Mouse (Mus musculus) neural tube, embryonic 15.5 days (tissue): ENCODE results near the gene Tab3. TPM values are rescaled to one million over a fixed set of nuclear protein-coding genes. Genes with fewer than 3 reads are reported as not detected.

ENCODE experiments used
- ATAC-seq: fragments of 200-750 bp; cut with Nextera tagmentation; 2 replicates; pipeline ENCODE4 v1.8.0; 2017; ENCODE audit warnings: mild to moderate bottlenecking, moderate TSS enrichment, moderate library complexity; ENCODE audit not compliant: low FRiP score
- H3K27ac ChIP-seq: fragments of 300-500 bp; sonication (generic); replicated peaks from 2 replicates; pipeline ENCODE4 v1.5.1; 2015; ENCODE audit warnings: mild to moderate bottlenecking, inconsistent platforms
- H3K27me3 ChIP-seq: fragments of 300-500 bp; sonication (generic); replicated peaks from 2 replicates; pipeline ENCODE4 v1.6.1; 2015; ENCODE audit warnings: inconsistent platforms
- H3K36me3 ChIP-seq: fragments of 300-500 bp; sonication (generic); 2 replicates; pipeline ENCODE4 v1.6.1; 2015; ENCODE audit warnings: inconsistent platforms
- H3K4me1 ChIP-seq: fragments of 300-500 bp; sonication (generic); 2 replicates; pipeline ENCODE4 v1.6.1; 2015; ENCODE audit warnings: inconsistent platforms
- H3K4me2 ChIP-seq: fragments of 300-500 bp; sonication (generic); 2 replicates; pipeline ENCODE4 v1.6.1; 2015; ENCODE audit warnings: inconsistent platforms, mild to moderate bottlenecking, moderate library complexity
- H3K4me3 ChIP-seq: fragments of 300-500 bp; sonication (generic); replicated peaks from 2 replicates; pipeline ENCODE4 v1.5.1; 2015; ENCODE audit warnings: mild to moderate bottlenecking, inconsistent platforms
- H3K9ac ChIP-seq: fragments of 300-500 bp; sonication (generic); replicated peaks from 2 replicates; pipeline ENCODE4 v1.6.1; 2015; ENCODE audit warnings: mild to moderate bottlenecking, inconsistent platforms
- H3K9me3 ChIP-seq: fragments of 300-500 bp; sonication (generic); replicated peaks from 2 replicates; pipeline ENCODE4 v1.6.1; 2016; ENCODE audit warnings: inconsistent platforms
- WGBS: fragments of 180-500 bp; shearing (Covaris S2); methylation state at CpG from one replicate; pipeline ENCODE4 v1.1.7; 2015; ENCODE audit warnings: mixed read lengths; 5-methylcytosine and 5-hydroxymethylcytosine counted together
- polyA plus RNA-seq: library from polyadenylated mRNA; unstranded; fragments of >200 nt; fragmentation: Nextera tagmentation; extraction: Ambion mirVana; gene quantifications from 2 replicates; pipeline ENCODE4 v1.2.1, GENCODE M21; 2015

The Tab3 gene
- polyA plus RNA-seq = 5.0 and 5.7 TPM in 2 replicates

DNA sequence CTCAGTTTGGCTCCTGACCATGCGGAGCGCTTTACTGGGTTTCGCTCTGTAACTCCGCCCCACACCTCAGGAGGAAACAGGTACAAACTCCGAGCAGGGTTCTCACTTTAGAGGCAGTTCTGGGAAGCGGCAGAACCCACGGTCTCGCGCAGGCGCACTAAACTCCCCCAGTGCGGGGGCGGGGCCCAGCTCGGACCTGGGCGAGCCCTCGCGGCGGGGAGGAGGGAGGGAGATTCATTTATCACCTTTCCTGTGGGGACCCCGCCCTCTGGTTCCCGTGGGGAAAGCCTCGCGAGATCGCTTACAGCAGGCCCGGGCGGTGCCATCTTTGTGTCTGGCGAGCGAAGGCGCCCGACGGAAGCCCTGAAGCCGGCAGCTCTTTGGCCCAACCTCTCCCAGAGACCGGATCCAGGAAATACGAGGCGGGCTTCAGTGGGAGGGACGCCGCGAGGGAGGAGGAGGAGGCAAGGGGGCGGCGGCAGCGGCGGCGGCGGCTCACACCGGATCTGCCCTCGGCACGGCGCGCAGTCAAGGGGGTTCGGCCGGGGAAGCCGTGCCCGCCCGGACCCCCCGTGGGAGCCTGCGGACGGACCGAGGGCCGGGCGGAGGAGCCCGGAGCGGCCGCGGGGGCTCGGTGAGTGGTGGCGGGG is at the start of gene Tab3:
TSS of gene Tab3 (plus strand) at position 491 of the 650 bp plus-strand sequence.
- peak within 1 kb of the TSS; percentile 59 for H3K9ac ChIP-seq
- H3K4me1 ChIP-seq = peaks cover 12% of the 10 kb centered on the region; the same call in 1 of the 2 replicates
- ATAC-seq = peak; percentile 97
- WGBS = 14% methylated on average over 59 of the region's 64 CpGs
- peak within 1 kb of the TSS; percentile 79 for H3K27ac ChIP-seq
- no peaks in the 10 kb centered on the region for H3K9me3 ChIP-seq
- H3K4me3 ChIP-seq = peak within 1 kb of the TSS; percentile 64
- no peaks in the 10 kb centered on the region for H3K27me3 ChIP-seq
- H3K36me3 ChIP-seq = no peaks in the 10 kb centered on the region
- peak within 1 kb of the TSS; percentile 53 for H3K4me2 ChIP-seq

DNA sequence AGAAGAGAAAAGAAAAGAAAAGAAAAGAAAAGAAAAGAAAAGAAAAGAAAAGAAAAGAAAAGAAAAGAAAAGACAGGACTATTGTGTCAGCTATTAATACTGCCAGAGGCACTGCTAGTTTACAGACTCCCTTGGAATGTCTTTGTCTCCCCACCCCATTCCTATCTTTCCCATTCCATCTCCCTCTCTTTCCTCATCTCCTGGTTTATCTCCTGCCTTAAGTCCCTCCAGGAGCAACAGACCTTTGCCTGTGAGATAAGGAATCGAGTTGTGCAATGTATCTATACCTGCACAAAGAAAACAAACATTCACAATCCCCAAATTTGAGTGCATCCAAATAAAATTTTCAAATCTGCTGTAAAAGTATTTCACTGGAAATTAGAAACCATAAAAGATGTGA is 48.3 kb upstream of the Tab3 start:
- H3K4me1 ChIP-seq = no peaks in the 10 kb centered on the region
- no peak overlapping the region for H3K4me2 ChIP-seq
- no peak for ATAC-seq
- no peak overlapping the region for H3K9ac ChIP-seq
- no peaks in the 10 kb centered on the region for H3K36me3 ChIP-seq
- no peak overlapping the region for H3K27ac ChIP-seq
- 84% methylated on average over 1 of the region's 1 CpGs for WGBS
- no peaks in the 10 kb centered on the region for H3K27me3 ChIP-seq
- no peak overlapping the region for H3K4me3 ChIP-seq
- no peaks in the 10 kb centered on the region for H3K9me3 ChIP-seq

- Histone ChIP-seq H3K27ac (no peak overlapping the region), H3K4me1 (no peaks in the 10 kb centered on the region), H3K4me2 (no peak overlapping the region), H3K27me3 (no peaks in the 10 kb centered on the region), H3K4me3 (no peak overlapping the region), H3K36me3 (no peaks in the 10 kb centered on the region), H3K9ac (no peak overlapping the region), H3K9me3 (no peaks in the 10 kb centered on the region)
- ATAC-seq = no peak
- WGBS = 82% methylated on average over 5 of the region's 5 CpGs
These were observed 47.4 kb upstream of the Tab3 start for GRCm38 (mm10) chrX:85526263-85527019.

DNA sequence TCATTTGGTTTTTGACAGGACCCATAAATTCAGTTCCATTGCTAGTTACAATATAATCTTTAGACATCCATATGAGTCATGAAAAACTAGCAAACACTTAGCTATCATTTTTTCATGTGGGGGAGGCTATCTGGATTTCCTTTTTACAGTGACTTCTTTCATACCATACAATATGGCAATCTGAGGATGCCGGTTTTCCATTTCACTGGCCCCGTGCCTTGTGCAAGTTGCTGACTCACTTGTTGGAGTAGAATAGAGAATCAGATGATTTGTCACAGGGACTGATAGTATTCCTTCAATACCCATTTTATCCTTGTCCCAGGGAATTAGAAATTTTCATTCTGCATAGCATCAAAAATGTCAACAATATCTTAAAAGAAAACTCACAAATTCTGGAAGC is 14.9 kb upstream of the Tab3 start:
- no peaks in the 10 kb centered on the region for H3K4me1 ChIP-seq
- no peak overlapping the region for H3K9ac ChIP-seq
- no peaks in the 10 kb centered on the region for H3K27me3 ChIP-seq
- H3K9me3 ChIP-seq = no peaks in the 10 kb centered on the region
- WGBS = 79% methylated on average over 2 of the region's 2 CpGs
- ATAC-seq = no peak
- no peak overlapping the region for H3K4me2 ChIP-seq
- H3K27ac ChIP-seq = no peak overlapping the region
- no peaks in the 10 kb centered on the region for H3K36me3 ChIP-seq
- H3K4me3 ChIP-seq = no peak overlapping the region

- H3K27me3 ChIP-seq = no peaks in the 10 kb centered on the region
- H3K9ac ChIP-seq = no peak overlapping the region
- no peaks in the 10 kb centered on the region for H3K4me1 ChIP-seq
- no peaks in the 10 kb centered on the region for H3K36me3 ChIP-seq
- WGBS = 82% methylated on average over 4 of the region's 4 CpGs
- H3K4me2 ChIP-seq = no peak overlapping the region
- no peak overlapping the region for H3K27ac ChIP-seq
- no peak for ATAC-seq
- no peak overlapping the region for H3K4me3 ChIP-seq
- H3K9me3 ChIP-seq = no peaks in the 10 kb centered on the region
These were observed 7.6 kb upstream of the Tab3 start for GRCm38 (mm10) chrX:85566256-85566655.

GRCm38 (mm10) chrX:85574182-85574541 is 340 bp downstream of the Tab3 start:
- peak; percentile 76 for ATAC-seq
- Histone ChIP-seq H3K9ac (peak overlapping the region; percentile 59), H3K27me3 (no peaks in the 10 kb centered on the region), H3K27ac (peak overlapping the region; percentile 79), H3K4me2 (peak overlapping the region; percentile 52), H3K4me1 (peaks cover 12% of the 10 kb centered on the region; the same call in 1 of the 2 replicates), H3K36me3 (no peaks in the 10 kb centered on the region), H3K9me3 (no peaks in the 10 kb centered on the region), H3K4me3 (peak overlapping the region; percentile 64)
- whole genome bisulfite sequencing = 26% methylated on average over 29 of the region's 34 CpGs

DNA sequence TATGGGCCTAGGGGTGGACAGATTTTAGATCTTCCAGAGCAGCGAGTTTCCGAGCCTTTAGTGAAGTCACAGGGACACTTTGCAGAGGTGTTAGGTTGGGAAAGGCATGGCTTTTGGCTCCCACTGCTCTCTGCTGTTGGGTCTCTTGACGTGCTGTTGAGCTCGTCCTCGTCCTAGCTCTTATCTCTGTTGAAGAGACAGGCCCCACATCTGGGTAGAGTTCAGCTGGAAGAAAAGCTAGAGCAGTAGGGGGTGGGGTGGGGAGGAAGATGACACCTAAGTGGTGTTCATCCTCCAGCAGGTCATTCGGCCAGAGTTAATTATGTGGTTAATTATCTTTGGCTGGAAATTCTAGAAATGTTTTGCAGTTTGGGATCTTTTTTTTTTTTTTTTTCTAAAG is 2.5 kb downstream of the Tab3 start:
- Histone ChIP-seq H3K27ac (no peak overlapping the region), H3K9me3 (no peaks in the 10 kb centered on the region), H3K9ac (no peak overlapping the region), H3K4me3 (no peak overlapping the region), H3K36me3 (no peaks in the 10 kb centered on the region), H3K27me3 (no peaks in the 10 kb centered on the region), H3K4me2 (no peak overlapping the region), H3K4me1 (peaks cover 12% of the 10 kb centered on the region; the same call in 1 of the 2 replicates)
- ATAC-seq = no peak
- WGBS = 63% methylated on average over 6 of the region's 6 CpGs

DNA sequence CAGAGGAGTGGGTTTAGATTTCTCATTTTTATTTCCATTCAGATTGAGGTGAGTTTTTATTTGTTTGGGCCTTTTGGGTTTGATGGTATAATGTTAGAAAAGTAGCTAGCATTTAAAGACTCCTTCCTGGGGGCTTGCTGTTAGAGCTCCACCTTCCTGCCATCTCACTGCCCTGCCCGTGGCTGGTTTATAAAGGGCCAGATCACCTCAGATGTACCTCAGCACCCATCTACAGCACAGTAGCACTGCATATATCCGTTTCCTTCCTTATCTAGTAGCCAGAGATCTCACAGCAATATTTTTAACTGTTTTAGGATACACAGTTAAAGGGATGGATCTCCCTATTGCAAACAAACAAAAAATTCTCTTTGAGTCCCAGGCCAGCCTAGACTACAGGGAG is 6.9 kb downstream of the Tab3 start:
- 58% methylated on average over 2 of the region's 2 CpGs for WGBS
- H3K9ac ChIP-seq = no peak overlapping the region
- no peak overlapping the region for H3K4me3 ChIP-seq
- H3K9me3 ChIP-seq = no peaks in the 10 kb centered on the region
- no peak overlapping the region for H3K27ac ChIP-seq
- no peaks in the 10 kb centered on the region for H3K36me3 ChIP-seq
- no peaks in the 10 kb centered on the region for H3K27me3 ChIP-seq
- H3K4me2 ChIP-seq = no peak overlapping the region
- ATAC-seq = no peak
- peaks cover 4% of the 10 kb centered on the region; the same call in 1 of the 2 replicates for H3K4me1 ChIP-seq

DNA sequence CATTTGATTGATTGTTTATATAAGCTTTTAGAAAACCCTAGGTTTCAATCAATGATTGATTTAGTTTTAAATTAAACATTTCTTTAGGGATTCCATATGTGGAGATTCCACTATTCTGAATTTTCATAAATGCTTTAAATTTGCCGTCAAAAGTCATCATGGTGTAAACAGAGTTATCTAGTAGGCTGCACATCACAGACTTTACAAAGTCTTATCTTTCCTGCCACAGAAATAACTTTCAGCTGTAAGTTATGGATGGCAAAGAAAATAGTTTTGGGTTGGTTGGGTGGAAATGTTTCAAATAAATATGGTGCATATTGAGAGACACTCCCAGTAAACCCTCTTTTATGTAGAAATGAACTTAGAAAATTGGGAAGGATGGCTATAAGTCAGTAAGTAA is 8.7 kb downstream of the Tab3 start:
- Histone ChIP-seq H3K27ac (no peak overlapping the region), H3K9me3 (no peaks in the 10 kb centered on the region), H3K4me2 (no peak overlapping the region), H3K9ac (no peak overlapping the region), H3K27me3 (no peaks in the 10 kb centered on the region), H3K4me3 (no peak overlapping the region), H3K36me3 (no peaks in the 10 kb centered on the region), H3K4me1 (no peaks in the 10 kb centered on the region)
- ATAC-seq = no peak
- 95% methylated on average over 1 of the region's 1 CpGs for WGBS

- no peak overlapping the region for H3K4me2 ChIP-seq
- no peak overlapping the region for H3K9ac ChIP-seq
- no peaks in the 10 kb centered on the region for H3K36me3 ChIP-seq
- H3K4me1 ChIP-seq = no peaks in the 10 kb centered on the region
- no peak overlapping the region for H3K4me3 ChIP-seq
- H3K27me3 ChIP-seq = no peaks in the 10 kb centered on the region
- ATAC-seq = no peak
- no peak overlapping the region for H3K27ac ChIP-seq
- no peaks in the 10 kb centered on the region for H3K9me3 ChIP-seq
These were observed 11.8 kb downstream of the Tab3 start for GRCm38 (mm10) chrX:85585575-85585974.

DNA sequence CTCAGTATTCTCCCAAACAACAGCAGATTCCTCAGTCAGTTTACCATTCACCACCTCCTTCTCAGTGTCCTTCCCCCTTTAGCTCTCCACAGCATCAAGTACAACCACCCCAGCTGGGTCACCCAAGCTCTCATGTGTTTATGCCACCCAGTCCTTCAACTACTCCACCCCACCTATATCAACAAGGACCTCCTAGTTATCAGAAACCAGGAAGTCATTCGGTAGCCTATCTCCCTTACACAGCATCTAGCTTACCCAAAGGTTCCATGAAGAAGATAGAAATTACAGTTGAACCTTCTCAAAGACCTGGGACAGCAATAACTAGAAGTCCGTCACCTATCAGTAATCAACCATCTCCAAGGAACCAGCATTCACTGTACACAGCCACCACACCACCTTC is 40.9 kb downstream of the Tab3 start:
- 94% methylated on average over 2 of the region's 2 CpGs for WGBS
- no peaks in the 10 kb centered on the region for H3K9me3 ChIP-seq
- no peak overlapping the region for H3K9ac ChIP-seq
- H3K4me3 ChIP-seq = no peak overlapping the region
- ATAC-seq = no peak
- no peak overlapping the region for H3K4me2 ChIP-seq
- no peaks in the 10 kb centered on the region for H3K4me1 ChIP-seq
- H3K27ac ChIP-seq = no peak overlapping the region
- no peaks in the 10 kb centered on the region for H3K36me3 ChIP-seq
- no peaks in the 10 kb centered on the region for H3K27me3 ChIP-seq

GRCm38 (mm10) chrX:85646204-85646777 is 72.5 kb downstream of the Tab3 start:
- ATAC-seq = peak; percentile 74; the same call in 1 of the 2 replicates
- Histone ChIP-seq H3K9ac (no peak overlapping the region), H3K27ac (no peak overlapping the region), H3K9me3 (no peaks in the 10 kb centered on the region), H3K4me2 (no peak overlapping the region), H3K27me3 (no peaks in the 10 kb centered on the region), H3K4me3 (no peak overlapping the region), H3K4me1 (no peaks in the 10 kb centered on the region), H3K36me3 (no peaks in the 10 kb centered on the region)
- WGBS = 38% methylated on average over 8 of the region's 8 CpGs
